Mouse (Mus musculus) ES-Bruce4 (cell line): ENCODE results near the gene Ubb.

Experiments
- CTCF ChIP-seq: IDR thresholded peaks from one replicate; pipeline ENCODE4 v1.8.1; 2011; ENCODE audit warnings: low read depth, low read length
- POLR2A ChIP-seq: IDR thresholded peaks from one replicate; pipeline ENCODE4 v1.8.1; 2011; ENCODE audit warnings: low read length; ENCODE audit not compliant: insufficient read depth

GRCm38 (mm10) chr11:62587034-62587433, 36.1 kb downstream of the Ubb start:
- TF ChIP-seq POLR2A (no peak), CTCF (no peak)
